Mouse (Mus musculus) liver, adult (tissue): Measurements from ENCODE around the gene Dync1i1.

ENCODE experiments used
- GATA4 ChIP-seq: IDR thresholded peaks from 2 replicates; pipeline ENCODE4 v1.6.1; 2014; ENCODE audit warnings: mild to moderate bottlenecking, low read length; ENCODE audit not compliant: insufficient replicate concordance

Gene Dync1i1

DNA sequence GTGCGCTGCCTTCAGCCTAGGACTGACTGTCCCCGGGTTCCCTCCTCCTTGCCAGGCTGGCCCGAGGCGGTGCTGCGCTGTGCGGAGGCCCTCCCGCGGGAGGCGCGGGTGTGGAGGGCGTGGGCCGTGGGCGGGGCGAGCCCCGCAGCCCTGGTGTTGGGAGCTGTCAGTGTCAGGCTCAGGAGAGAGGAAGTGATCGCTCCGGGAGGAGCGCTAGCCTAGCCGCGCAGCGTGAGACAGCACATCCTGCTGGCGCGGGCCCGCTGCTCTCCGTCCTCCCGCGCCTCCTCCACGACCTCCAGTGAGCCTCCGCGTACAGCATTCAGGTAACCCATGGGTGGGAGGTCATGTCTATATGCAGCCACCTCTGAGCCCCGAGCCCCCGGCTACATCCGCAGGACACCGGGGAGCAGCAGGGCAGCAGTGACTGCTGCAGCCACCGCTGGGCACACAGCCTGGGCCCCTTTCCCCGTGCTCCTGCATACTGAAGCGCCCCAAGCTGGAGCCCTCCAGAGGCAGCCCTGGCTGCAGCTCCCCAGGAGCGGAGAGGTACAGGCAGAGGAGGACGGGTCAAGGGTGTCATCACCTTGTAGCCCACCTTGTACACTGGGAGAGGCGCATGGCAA, at the start of gene Dync1i1:
Gene Dync1i1, plus strand, starts transcription at position 29 of the 626 bp plus-strand sequence.
- no peak for TF ChIP-seq GATA4

DNA sequence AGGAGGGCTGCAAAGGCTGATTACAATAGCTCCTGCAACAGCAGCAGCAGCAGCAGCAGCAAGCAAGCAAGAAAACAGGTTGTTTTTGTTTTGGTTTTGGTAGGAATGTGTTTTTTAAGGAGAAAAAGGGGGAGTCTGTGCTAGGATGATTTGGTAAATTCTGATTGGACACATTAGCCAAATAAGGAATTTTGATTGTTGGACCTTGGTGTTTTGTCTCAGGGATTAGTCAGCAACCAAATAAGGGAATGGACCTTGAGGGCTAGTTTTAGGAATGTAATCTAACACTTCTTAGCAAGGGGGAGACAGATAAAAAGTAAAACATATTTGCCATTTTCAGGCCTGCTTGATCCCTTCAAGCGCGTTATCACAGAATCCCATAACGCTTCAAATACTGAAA, 45.7 kb upstream of the Dync1i1 start:
- no peak for TF ChIP-seq GATA4

DNA sequence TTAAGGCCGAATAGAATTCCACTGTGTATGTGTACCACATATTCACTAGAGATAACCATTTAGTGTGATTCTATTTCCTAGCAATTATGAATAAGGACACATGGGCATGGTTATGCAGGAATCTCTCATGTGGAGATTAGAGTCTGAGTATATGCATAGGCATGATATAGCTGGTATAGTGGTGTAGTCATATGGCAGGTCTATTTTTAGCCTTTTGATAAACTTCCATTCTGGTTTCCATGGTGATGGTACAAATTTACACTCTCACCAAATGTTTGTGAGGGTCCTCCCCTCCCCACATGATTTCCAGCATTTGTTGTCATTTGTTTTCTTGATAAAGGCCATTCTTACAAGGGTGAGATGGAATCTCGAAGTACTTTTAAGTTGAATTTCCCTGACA, 23.6 kb upstream of the Dync1i1 start:
- TF ChIP-seq GATA4 = no peak

DNA sequence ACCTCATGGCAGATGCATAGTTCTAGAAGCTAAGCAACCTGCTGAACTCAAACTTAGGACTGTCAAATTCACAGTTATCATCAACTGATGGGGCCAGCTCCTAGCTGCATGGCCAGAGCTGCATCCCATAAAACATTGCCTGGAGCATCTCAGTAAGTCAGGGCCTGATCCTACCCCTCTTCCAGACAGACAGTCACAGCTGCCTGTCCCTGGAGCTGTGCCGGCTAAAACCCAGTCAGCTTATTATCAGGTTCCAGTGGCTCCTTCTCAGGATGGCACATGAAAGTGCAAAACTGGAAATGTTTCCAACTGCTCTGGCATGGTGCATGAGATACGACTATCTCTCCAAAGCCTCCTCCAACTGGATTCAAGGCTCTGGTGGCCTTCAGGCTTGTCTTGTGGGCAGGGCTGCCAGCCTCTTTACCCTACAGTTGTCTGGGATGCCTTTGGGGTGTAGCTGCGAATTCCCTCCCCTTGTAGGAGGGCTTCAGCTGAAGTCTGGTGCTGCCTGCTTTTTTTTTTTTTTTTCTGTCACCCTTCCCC, 15.3 kb upstream of the Dync1i1 start:
- TF ChIP-seq GATA4 = no peak

DNA sequence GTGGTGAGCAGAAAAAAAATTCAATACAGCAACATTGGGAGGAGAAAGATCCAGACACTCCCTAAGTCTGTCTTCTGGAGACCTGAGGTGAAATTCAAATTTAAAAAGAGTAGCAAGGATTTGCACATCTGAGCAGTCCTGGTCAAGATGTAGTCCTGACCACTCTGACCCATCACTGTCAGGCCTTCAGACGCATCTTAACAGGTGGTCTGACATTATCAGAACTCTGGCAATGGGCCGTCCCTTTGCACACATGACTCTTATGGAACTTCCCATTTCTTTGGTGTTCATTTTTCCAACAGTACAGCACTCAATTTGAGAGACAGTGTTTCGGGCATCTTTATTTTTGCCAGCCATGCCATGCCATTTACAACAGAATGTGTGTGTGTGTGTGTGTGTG, 12.8 kb upstream of the Dync1i1 start:
- no peak for TF ChIP-seq GATA4

DNA sequence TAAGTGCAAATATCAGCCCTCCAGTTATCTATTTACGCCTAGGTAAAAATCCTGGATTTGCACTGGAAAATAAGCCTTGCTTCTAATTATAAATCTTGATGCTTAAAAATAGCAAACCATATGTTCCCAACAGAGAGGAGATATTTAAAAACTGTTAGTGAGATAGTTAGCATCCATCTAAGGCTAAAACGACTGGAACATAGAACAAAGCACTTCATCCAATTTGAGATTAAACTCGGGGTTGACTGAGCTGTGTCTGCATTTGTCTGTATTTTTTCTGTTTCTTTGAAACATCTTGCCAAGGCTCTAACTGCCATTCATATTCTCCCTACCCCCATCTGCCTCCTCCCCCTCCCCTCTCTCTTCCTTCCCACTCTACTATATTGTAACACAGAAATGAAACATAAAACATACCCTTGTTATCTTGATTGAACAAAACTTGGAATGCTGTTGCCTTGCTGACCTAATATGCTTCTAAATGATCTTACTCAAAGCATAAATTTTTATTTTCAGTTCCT, 10.3 kb upstream of the Dync1i1 start:
- TF ChIP-seq GATA4 = no peak

DNA sequence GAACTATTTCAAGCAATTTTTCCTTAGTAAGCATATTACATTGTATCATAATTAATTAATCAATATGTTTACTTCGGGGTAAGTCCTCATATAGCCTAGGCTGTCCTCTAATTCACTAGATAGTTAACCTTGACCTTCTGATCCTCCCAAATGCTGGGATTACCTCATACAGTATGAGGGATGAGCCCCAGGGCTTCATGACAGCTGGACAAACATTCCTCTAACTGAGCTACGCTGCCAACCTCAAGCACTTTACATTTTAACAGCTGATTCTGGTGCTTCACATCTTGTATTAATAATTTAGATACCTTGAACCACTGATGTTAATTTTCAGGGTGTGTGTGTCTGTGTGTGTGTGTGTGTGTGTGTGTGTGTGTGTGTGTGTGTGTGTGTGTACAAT, 6.5 kb upstream of the Dync1i1 start:
- no peak for TF ChIP-seq GATA4

DNA sequence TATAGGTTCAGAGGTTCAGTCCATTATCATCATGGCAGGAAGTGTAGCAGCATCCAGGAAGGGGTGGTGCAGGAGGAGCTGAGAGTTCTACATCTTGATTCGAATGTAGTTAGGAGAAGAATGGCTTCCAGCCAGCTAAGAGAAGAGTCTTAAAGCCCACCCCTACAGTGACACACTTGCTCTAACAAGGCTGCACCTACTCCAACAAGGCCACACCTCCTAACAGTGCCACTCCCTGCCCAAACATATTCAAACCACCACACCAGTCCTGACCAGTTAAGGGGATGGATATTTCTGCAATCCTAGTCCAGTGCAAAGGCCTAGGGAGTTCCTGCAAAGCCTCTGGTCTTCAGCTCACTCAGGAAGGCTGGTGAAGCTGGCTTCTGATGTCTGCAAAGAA, 1.5 kb upstream of the Dync1i1 start:
- no peak for TF ChIP-seq GATA4

DNA sequence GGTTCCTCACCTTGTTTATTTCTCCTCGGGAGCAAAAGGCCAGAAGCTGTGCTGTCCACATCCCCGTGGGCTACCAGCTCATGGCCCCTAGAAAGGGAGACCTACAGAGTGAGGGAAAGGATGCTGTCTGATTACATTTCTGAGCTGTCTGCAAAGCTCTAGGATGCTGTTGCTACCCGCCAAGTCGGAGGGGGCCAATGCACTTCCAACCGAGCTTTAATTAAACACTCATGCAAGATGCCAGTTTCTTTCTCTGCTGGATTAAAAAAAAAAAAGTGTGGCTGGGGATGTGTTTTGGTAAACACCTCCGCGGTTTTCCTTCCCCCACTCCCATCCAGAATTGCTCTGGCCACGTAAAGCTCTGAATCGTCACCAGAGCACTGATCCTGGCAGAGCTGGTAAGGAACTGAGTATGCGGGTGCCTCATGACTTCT, 815 bp downstream of the Dync1i1 start:
- no peak for TF ChIP-seq GATA4

DNA sequence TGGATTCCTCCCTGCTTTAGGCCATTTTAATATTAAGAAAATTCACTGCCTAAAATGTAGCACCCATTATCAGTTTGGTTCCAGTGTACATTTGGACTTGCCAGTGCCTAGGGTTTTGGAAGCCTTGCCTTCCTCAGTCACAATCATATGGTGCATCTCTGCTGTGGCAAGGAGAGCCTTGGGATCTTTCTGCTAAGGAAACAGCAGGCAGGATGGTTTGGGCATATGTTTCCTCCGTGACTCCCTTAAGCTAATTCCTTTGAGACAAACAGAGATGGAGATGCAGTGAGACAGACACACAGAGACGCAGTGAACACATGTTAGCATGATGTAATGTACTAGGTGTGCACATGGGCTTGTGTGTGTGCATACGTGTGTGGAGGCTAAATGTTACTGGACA, 7.8 kb downstream of the Dync1i1 start:
- TF ChIP-seq GATA4 = no peak

DNA sequence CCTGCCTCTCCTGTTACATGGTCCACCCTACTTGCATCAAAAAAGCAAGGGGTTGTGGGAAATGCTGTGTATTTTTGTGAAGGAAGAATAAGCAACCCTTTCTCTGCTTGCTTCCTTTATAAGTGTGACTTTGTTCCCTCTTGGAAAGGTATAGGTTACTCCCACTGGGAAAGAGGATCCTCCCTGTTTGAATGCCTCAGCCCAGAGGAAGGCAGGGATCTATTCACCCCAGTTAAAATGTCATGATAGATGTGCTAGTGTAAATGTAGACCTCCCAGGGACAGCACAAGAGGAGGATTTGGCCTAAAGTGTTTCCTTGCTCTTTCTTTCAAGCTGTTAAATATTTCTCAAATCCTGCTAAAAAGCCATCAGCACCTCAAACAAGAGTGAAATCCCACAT, 9.0 kb downstream of the Dync1i1 start:
- TF ChIP-seq GATA4 = no peak

DNA sequence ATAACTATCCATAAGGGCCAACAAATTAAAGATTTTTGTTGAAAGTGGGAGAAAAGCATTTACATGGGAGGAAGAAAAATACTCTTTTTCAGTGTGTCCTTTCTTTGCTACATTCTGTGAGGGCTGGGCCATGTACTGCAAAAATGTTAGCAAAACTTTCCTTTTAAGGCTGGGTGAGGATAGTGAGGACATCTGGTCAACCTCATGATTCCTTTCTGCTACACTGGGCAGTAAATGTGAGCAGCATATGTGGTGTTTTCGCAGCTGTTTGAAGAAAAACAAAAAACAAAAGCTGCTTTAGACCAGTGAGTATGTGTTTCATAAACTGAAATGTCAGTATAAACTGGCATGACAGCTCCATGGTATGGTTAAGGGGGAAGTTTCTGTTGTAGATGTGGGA, 9.4 kb downstream of the Dync1i1 start:
- no peak for TF ChIP-seq GATA4

DNA sequence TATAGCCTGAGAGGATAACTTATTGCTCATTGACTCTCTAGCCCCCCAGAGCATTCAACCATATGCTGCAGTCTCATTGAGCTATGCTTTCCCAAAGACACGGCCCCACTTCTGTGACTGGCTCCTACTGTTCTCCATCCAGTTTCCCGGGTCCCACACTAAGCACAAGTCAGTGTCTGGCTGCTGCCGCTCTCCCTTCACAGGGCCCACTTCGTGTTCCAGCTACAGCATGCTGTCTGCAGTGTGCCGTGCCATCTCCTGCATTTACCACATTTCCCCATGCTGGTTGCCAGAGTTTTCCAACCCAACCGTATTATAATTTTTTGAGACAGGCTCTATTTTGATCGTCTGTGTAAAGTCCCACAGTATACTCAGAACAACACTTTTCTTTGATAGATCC, 14.3 kb downstream of the Dync1i1 start:
- no peak for TF ChIP-seq GATA4

DNA sequence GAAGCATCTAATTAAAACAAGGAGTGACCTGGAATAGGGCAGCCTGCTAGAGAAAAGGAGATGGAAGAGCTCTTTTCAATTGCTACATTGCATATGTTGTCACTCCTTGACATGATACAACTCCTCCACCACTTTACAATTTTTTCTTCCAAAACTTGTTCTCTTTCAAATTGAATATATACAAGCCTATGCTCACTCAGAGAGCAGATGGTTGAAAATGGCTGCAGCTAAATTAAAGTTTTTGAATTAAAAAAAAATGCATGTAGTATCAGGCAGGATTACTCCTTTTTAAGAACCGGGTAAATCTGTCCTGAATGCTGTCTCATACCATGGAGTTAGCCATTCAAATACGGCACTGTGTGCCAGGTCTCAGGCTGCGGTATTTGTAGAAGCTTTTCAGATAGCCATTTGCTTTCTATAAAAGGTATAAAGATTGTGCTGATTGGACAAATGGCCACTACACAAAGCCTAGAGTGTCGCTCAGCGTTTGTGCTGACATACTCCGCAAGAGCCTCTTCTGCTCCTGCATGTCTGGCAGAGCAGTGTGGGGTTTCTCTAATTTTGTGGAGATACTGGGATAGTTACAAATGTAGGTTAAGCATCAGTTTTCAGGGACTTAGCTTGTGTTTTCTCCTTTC, 16.1 kb downstream of the Dync1i1 start:
- TF ChIP-seq GATA4 = no peak

DNA sequence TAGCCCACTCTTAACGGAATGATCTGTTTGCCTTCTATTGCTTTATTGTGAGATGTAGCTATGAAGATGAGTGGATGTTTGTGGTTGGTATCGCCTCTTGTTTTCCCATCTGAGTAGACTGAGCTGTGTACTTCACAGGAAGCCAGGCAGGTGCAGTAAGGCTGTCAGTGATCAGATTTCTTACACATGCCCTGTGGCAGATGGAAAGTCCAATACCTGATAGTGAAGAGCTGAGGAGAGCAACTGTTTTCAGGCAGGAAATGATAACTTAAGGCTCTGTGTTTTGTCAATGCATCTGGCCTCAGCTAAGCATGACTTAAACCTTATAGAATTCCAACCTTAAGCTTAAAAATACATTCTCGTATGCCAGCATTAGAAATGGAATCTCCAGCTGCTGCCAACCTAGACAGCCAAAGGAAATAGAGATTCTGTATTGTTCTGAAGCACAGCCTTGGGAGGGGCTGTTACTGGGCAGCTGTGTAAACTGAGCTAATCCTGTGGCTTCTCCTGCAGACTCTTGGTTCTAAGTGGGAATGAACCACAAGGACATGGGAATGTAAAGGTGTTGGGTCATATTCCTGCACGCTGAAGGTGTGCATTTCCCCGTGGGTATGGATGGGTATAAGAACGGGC, 24.8 kb downstream of the Dync1i1 start:
- no peak for TF ChIP-seq GATA4

DNA sequence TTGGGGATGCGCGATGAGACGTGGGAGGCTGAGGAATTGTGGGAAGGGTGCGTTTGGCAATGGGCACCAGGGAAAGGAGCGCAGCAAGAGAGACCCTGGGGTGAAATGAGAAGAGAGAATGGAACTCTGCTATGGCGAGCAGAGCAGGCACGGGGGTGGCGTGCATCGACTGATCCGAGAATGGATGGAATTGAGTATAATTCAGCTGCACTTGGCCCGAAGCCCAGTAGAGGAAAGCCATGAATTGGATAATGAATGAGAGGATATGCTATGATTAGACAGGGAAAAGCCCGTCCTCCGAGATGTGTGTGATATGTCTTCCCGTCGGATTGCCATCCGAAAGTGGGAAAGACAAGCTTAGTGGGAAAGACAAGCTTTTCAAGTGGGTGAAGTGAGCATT, 26.7 kb downstream of the Dync1i1 start:
- TF ChIP-seq GATA4 = no peak
